Comparison of ENCODE assay signal across 16 mouse cellular contexts in the genomic region with DNA sequence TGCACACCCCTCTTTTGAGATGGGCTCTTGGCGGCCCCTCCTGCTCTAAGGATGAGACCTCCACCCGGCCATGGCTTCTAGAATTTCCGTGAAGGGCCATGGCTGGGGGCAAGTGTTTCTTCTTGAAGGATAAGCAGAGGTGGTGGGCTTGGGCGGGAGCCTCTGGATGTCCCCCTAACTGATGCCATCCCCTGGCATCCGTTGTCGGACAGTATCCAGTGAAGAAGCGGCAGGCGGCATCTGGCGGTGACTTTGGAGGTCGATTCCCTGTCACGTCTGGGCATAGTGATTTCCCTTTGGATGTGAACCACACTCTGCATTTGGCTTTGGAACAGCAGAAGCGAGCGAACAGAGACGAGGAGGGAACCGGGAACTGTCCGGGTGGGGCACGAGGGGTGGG. TPM values are rescaled to one million over a fixed set of nuclear protein-coding genes. Genes with fewer than 3 reads are reported as not detected.
"Had no signal": no experiment of that assay in that cellular context is flagged by ENCODE, and none has a peak within 500 bp of the region (broad histone marks: within the 10 kb centered on the region; RNA-seq: fewer than 3 reads in every experiment).

No protein-coding gene starts in this region.

- H3K27ac ChIP-seq: lung, embryonic 15.5 days; macrophage; midbrain, embryonic 13.5 days; neural tube, embryonic 12.5 days; stomach, embryonic 15.5 days; stomach, postnatal 0 days had no signal

- H3K9me3 ChIP-seq: lung, embryonic 15.5 days; megakaryocyte, embryonic 14.5 days; midbrain, embryonic 13.5 days; neural tube, embryonic 12.5 days; stomach, embryonic 15.5 days had no signal

- H3K4me2 ChIP-seq: lung, embryonic 15.5 days; midbrain, embryonic 11.5 days; midbrain, embryonic 13.5 days; neural tube, embryonic 12.5 days; stomach, embryonic 15.5 days had no signal

- H3K4me1 ChIP-seq: lung, embryonic 15.5 days; megakaryocyte, embryonic 14.5 days; midbrain, embryonic 13.5 days; stomach, embryonic 15.5 days had no signal

- DNase-seq: liver, postnatal 0 days; lung, adult 2 months; lung, postnatal 36 days; thymus, adult 2 months; thymus, postnatal 25 days; thymus, postnatal 4 days had no signal

- H3K9ac ChIP-seq: liver, postnatal 0 days; lung, embryonic 15.5 days; midbrain, embryonic 13.5 days; neural tube, embryonic 12.5 days; stomach, embryonic 15.5 days had no signal

- H3K36me3 ChIP-seq: lung, embryonic 15.5 days; neural tube, embryonic 12.5 days; stomach, embryonic 15.5 days had no signal

- H3K4me3 ChIP-seq: lung, embryonic 15.5 days; megakaryocyte, embryonic 14.5 days; midbrain, embryonic 13.5 days; neural tube, embryonic 12.5 days; stomach, embryonic 15.5 days had no signal

- ATAC-seq: liver, postnatal 0 days; lung, postnatal 0 days; midbrain, embryonic 13.5 days; midbrain, embryonic 16.5 days had no signal

- H3K27me3 ChIP-seq: lung, embryonic 15.5 days; midbrain, embryonic 13.5 days; neural tube, embryonic 12.5 days; stomach, embryonic 15.5 days had no signal

RNA-seq across cellular contexts. Expression of a gene that starts 54.2 kb away (rescaled TPM):
- polyA plus RNA-seq: liver, postnatal 0 days had no signal
